Mouse (Mus musculus) liver, embryonic 15.5 days (tissue): ENCODE measurements at regions not wholly inside any gene's neighbourhood (a gene's known extent, or its start where the extent isn't known, plus 50 kb on each side); places are given as distances from the start of the nearest gene placed in this dataset.
"Not testable (repeated sequence)": the region's sequence is repeated elsewhere in the genome, so short reads cannot be mapped to it uniquely, and the experiment has no call there.

Source experiments
- ATAC-seq: fragments of 200-750 bp; cut with Nextera tagmentation; 2 replicates; pipeline ENCODE4 v1.8.0; 2017; ENCODE audit warnings: moderate number of reproducible peaks, mild to moderate bottlenecking, moderate library complexity; ENCODE audit not compliant: insufficient read depth
- H3K27ac ChIP-seq: fragments of 300-500 bp; sonication (generic); replicated peaks from 2 replicates; pipeline ENCODE4 v1.5.1; 2015; ENCODE audit warnings: mild to moderate bottlenecking, inconsistent platforms
- H3K27me3 ChIP-seq: fragments of 300-500 bp; sonication (generic); 2 replicates; pipeline ENCODE4 v1.6.1; 2015; ENCODE audit warnings: mild to moderate bottlenecking, inconsistent platforms
- H3K36me3 ChIP-seq: fragments of 300-500 bp; sonication (generic); replicated peaks from 2 replicates; pipeline ENCODE4 v1.6.1; 2015; ENCODE audit warnings: moderate library complexity, mild to moderate bottlenecking, inconsistent platforms
- H3K4me1 ChIP-seq: fragments of 300-500 bp; sonication (generic); replicated peaks from 2 replicates; pipeline ENCODE4 v1.6.1; 2015; ENCODE audit warnings: inconsistent platforms
- H3K4me2 ChIP-seq: fragments of 300-500 bp; sonication (generic); 2 replicates; pipeline ENCODE4 v1.6.1; 2015; ENCODE audit warnings: moderate library complexity, mild to moderate bottlenecking, inconsistent platforms
- H3K4me3 ChIP-seq: fragments of 300-500 bp; sonication (generic); replicated peaks from 2 replicates; pipeline ENCODE4 v1.5.1; 2015; ENCODE audit warnings: mild to moderate bottlenecking, inconsistent platforms
- H3K9ac ChIP-seq: fragments of 300-500 bp; sonication (generic); 2 replicates; pipeline ENCODE4 v1.6.1; 2015; ENCODE audit warnings: moderate library complexity, mild to moderate bottlenecking, inconsistent platforms
- H3K9me3 ChIP-seq: fragments of 300-500 bp; sonication (generic); replicated peaks from 2 replicates; pipeline ENCODE4 v1.6.1; 2016; ENCODE audit warnings: inconsistent platforms
- WGBS: fragments of 180-500 bp; shearing (Covaris S2); methylation state at CpG from one replicate; pipeline ENCODE4 v1.1.7; 2015; ENCODE audit warnings: mixed read lengths; ENCODE audit not compliant: insufficient replicate concordance; 5-methylcytosine and 5-hydroxymethylcytosine counted together

DNA sequence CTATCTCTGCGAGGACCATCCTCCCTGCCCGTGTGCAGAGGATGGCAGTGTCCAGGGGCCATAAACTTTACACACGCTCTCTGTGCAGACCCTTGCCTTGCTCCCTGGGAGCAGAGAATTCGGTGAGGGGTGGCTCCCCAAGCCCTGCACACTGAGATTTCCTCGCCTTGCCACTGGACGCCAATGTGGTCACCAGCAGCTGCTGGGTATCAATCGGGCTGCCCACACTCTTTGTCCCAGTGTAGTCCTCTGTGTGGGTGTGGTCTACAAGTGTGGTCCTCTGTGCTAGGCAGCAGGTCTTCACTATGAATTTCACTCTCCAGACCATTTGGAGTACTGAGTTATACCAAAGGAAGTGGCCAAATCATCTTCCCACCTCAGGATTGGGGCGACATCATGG is 274.3 kb downstream of the Gadd45g start:
- no peak for ATAC-seq
- 63% methylated on average over 8 of the region's 8 CpGs for WGBS
- H3K27ac ChIP-seq, result no peak overlapping the region
- H3K36me3 ChIP-seq, result no peaks in the 10 kb centered on the region
- no peak overlapping the region for H3K9ac ChIP-seq
- H3K4me1 ChIP-seq, result no peaks in the 10 kb centered on the region
- H3K4me3 ChIP-seq, result no peak overlapping the region
- H3K9me3 ChIP-seq, result no peaks in the 10 kb centered on the region
- no peak overlapping the region for H3K4me2 ChIP-seq
- H3K27me3 ChIP-seq, result no peaks in the 10 kb centered on the region

DNA sequence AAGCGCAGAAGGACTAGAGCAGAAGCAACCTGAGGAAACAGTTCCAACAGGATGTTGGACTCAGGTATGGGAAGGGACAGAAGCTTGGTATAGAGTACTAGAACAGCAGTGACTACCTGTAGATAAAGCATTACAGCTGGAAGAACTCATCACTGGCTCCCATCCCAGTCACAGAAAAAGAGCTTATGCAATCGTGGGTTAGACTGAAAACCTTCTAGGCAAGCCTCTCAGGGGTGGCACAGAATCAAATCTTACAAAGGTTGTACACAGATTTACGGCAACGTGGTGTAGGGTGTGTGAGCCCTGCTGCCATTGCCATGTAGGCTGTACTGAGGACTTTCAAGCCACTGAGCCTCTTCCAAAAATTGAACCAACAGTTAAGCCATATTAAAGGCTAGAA is 278.6 kb downstream of the Gadd45g start:
- 59% methylated on average over 4 of the region's 4 CpGs for WGBS
- no peak for ATAC-seq
- Histone ChIP-seq H3K36me3 (no peaks in the 10 kb centered on the region), H3K9ac (no peak overlapping the region), H3K4me3 (no peak overlapping the region), H3K4me1 (no peaks in the 10 kb centered on the region), H3K27ac (no peak overlapping the region), H3K9me3 (no peaks in the 10 kb centered on the region), H3K27me3 (no peaks in the 10 kb centered on the region), H3K4me2 (no peak overlapping the region)

DNA sequence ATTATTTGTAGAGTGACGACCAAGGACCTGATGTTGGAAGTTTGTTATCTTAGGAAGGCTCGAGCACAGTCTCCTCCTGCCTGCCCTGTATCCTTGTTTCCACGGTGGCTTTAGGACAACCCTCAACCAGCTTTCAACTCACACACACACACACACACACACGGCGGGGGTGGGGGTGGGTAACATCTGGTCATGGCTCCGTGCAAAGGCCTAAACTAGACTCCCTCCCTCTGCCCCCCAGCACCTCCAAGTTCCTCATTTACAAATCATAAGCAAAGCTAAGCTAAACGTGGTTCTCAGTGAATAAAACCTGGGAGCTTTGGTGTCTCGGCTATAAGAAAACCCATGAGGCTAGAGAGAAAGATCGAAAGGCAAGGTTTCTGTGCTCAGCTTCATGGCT is 281.3 kb downstream of the Gadd45g start:
- Histone ChIP-seq H3K9me3 (no peaks in the 10 kb centered on the region), H3K4me1 (no peaks in the 10 kb centered on the region), H3K4me3 (no peak overlapping the region), H3K27me3 (no peaks in the 10 kb centered on the region), H3K36me3 (no peaks in the 10 kb centered on the region), H3K4me2 (no peak overlapping the region), H3K9ac (no peak overlapping the region), H3K27ac (no peak overlapping the region)
- ATAC-seq, result no peak
- 43% methylated on average over 9 of the region's 9 CpGs for WGBS

DNA sequence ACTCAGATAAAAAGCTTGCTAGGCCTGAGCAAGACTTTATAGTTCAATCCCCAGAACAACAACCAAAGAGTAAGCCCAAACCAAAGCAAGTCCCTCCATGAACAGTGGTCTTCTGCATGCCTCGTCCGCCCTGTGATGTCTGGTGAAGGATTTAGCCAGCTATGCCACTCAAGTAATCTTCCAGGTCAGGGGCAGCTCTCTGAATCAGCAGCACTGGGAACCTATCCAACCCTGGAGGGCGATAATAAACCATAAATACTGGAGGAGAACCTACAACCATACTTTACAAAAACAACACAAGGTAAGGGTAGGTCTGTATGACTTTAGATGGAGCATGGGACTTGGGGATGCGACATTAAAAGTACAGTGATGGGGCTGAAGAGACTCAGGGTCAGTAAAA is 283.0 kb downstream of the Gadd45g start:
- no peak overlapping the region for H3K9ac ChIP-seq
- H3K27ac ChIP-seq, result no peak overlapping the region
- no peaks in the 10 kb centered on the region for H3K36me3 ChIP-seq
- no peaks in the 10 kb centered on the region for H3K9me3 ChIP-seq
- H3K4me1 ChIP-seq, result no peaks in the 10 kb centered on the region
- WGBS, result 63% methylated on average over 4 of the region's 4 CpGs
- H3K27me3 ChIP-seq, result no peaks in the 10 kb centered on the region
- H3K4me3 ChIP-seq, result no peak overlapping the region
- no peak for ATAC-seq
- no peak overlapping the region for H3K4me2 ChIP-seq

DNA sequence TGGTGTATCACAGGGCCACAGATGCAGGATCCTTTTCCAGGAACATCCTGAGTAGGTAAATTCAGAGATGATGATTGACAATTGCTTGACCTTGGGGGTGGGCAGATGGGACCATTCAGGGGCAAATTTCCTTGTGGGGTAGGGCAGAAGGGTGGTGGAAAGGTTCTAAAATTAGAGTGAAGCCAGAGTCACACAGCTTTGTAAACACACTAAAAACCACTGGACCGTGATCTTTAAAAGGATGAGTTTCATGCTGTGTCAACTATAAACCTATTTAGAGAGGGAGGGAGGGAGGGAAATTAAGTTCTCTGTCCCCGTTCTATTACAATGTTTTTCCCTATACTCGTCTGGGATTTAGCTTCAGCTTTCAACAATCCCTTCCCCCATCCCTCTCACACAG is 286.7 kb downstream of the Gadd45g start:
- Histone ChIP-seq H3K4me2 (no peak overlapping the region), H3K36me3 (no peaks in the 10 kb centered on the region), H3K27me3 (no peaks in the 10 kb centered on the region), H3K4me1 (no peaks in the 10 kb centered on the region), H3K9me3 (no peaks in the 10 kb centered on the region), H3K9ac (no peak overlapping the region), H3K27ac (no peak overlapping the region), H3K4me3 (no peak overlapping the region)
- 52% methylated on average over 3 of the region's 3 CpGs for WGBS
- ATAC-seq, result no peak

DNA sequence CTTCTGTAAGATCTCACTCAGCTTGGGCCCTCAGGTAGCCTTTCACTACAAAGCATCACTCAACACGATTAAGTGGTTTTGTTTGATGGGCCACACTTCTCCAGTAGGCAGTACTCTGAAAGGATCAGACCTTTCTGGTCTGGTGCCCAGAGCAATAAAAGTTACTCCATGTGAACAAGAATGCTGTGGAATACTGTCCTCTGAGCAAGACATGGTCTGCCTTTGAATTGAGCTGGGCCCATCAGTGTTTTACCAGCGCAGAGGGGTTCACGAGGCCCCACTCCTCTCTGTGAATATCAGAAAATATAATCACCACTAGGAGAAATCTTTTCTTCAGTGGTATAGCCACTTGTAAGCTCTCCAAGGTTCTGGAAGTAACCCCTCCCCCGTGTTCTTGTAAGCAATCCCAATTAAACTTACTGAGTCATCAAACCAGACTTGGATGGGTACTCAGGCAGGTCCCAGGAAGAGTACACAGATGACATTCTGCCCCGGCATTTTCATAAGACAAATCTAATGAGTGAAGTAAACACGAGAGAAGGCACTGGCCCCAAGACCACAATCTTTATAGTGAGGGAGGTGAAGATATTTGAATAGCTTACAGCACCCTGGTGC is 292.0 kb downstream of the Gadd45g start:
- H3K4me2 ChIP-seq, result no peak overlapping the region
- H3K27ac ChIP-seq, result no peak overlapping the region
- no peak overlapping the region for H3K9ac ChIP-seq
- no peaks in the 10 kb centered on the region for H3K4me1 ChIP-seq
- WGBS, result 46% methylated on average over 6 of the region's 6 CpGs
- H3K4me3 ChIP-seq, result no peak overlapping the region
- H3K27me3 ChIP-seq, result no peaks in the 10 kb centered on the region
- no peaks in the 10 kb centered on the region for H3K9me3 ChIP-seq
- H3K36me3 ChIP-seq, result no peaks in the 10 kb centered on the region
- ATAC-seq, result no peak

DNA sequence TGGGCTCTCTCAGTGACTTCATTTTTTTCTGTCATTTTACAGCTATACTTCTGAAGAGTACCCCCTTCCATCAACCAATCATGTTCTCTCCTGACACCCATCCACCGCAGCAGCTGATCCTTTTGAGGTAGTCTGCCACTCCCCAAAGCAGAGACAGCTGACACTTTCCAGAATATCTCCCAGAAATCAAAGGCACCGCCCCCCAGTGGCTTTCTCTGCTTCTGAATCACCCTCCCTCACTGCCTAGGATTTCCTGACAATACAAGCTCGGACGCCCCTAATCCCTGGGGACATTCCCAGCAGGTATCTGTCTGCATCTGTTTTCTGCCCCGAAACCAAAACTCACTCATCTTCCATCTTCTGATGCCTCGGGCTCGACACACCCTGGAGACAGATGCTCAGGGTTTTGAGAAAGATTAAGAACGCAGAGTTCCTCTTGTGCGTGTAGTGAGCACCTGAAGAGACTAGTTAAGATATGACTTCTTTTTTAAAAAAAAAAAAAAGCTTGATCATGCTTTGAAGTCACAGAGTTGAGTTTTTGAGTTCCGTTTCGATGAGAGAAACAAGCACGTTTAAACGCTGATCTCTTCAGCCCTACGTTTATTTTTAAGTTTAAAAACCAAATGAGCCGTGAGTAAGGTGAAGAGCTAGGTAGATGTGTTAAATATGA is 292.8 kb downstream of the Gadd45g start:
- Histone ChIP-seq H3K9me3 (no peaks in the 10 kb centered on the region), H3K4me3 (no peak overlapping the region), H3K27me3 (no peaks in the 10 kb centered on the region), H3K27ac (no peak overlapping the region), H3K36me3 (no peaks in the 10 kb centered on the region), H3K4me2 (no peak overlapping the region), H3K9ac (no peak overlapping the region), H3K4me1 (no peaks in the 10 kb centered on the region)
- ATAC-seq, result no peak
- 46% methylated on average over 15 of the region's 15 CpGs for WGBS

DNA sequence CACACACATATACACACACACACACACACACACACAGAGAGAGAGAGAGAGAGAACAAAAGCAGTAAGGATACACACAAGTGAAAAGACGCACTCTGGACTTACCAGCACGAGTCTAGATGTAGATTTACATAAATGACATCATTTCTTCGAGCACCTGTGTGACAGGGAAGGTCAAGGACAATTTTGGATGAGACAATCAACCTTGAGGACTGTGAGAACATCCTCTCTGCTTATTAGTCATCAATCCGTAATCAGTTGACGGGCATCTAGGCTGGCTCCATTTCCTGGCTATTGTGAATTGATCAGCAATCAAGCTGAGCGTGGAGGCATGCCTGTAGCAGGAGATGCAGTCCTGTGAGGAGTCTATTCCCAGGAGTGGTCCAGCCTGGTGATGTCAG is 293.7 kb downstream of the Gadd45g start:
- Histone ChIP-seq H3K4me3 (no peak overlapping the region), H3K4me1 (no peaks in the 10 kb centered on the region), H3K27ac (no peak overlapping the region), H3K9ac (no peak overlapping the region), H3K27me3 (no peaks in the 10 kb centered on the region), H3K9me3 (no peaks in the 10 kb centered on the region), H3K36me3 (no peaks in the 10 kb centered on the region), H3K4me2 (no peak overlapping the region)
- no peak for ATAC-seq
- WGBS, result 55% methylated on average over 6 of the region's 6 CpGs

DNA sequence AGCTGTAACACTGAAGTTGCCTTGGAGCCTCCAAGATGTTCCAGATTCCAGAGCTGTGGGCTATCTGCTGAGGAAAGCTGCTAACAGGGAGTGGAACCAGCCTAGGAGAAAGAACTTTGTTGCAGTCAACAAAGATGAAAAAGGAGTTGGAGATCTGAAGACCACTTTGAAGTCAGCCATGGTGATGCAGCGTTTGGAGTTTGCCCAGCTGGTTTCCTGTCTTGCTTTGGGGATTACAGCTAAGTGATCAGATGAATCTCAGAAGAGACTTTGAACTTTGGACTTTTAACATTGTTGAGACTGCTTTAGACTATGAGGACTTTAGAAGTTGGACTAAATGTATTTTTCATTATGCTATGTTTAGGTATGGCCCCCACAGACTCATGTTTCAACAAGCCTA is 297.6 kb downstream of the Gadd45g start:
- H3K4me3 ChIP-seq, H3K9ac ChIP-seq, H3K9me3 ChIP-seq, ATAC-seq, H3K4me1 ChIP-seq, H3K4me2 ChIP-seq, H3K36me3 ChIP-seq, H3K27ac ChIP-seq, H3K27me3 ChIP-seq: not testable (repeated sequence)
- 26% methylated on average over 1 of the region's 1 CpGs for WGBS

DNA sequence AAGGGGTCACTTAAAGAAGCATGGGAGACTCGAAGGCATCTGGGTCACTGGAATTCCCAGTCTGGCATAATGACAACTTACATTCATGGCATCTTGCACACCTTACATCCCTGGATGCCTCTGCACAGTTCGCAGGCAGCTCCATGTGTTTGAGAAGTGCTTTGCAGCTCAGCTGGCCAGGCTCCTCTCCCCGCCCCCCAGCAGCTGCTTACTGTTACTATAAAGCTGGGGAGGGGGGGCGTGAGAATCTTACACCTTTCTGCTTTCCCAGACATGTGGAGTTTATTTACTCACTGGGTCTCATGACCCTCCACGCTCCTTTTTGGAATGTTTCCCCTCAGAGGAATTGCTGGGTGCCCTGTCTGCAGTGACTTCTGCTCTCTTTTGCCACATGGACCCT is 299.4 kb downstream of the Gadd45g start:
- H3K27me3 ChIP-seq, result no peaks in the 10 kb centered on the region
- H3K4me2 ChIP-seq, result no peak overlapping the region
- H3K36me3 ChIP-seq, result no peaks in the 10 kb centered on the region
- no peak for ATAC-seq
- no peaks in the 10 kb centered on the region for H3K4me1 ChIP-seq
- no peaks in the 10 kb centered on the region for H3K9me3 ChIP-seq
- WGBS, result 55% methylated on average over 5 of the region's 5 CpGs
- H3K4me3 ChIP-seq, result no peak overlapping the region
- no peak overlapping the region for H3K9ac ChIP-seq
- H3K27ac ChIP-seq, result no peak overlapping the region

DNA sequence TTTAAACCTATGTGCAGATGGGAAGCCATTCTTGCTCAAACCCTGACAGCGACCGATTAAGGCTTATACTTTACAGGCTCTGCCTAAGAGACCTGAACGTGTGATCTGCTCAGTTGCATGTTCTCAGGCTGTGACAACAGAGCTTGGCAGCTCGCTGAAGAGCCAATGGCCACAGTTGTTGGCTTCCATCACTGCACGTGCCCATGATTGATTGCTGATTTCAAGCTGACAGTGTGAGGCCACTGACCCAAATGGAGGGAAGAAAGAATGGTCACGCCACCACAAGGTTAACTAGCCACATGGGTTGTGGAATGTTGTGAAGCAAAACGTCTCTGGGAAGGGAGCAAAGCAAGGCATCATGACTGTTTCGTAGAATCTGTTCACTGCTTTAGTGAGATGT is 303.8 kb downstream of the Gadd45g start:
- Histone ChIP-seq H3K4me1 (peaks cover 9% of the 10 kb centered on the region), H3K27me3 (no peaks in the 10 kb centered on the region), H3K4me2 (no peak overlapping the region), H3K9ac (no peak overlapping the region), H3K36me3 (no peaks in the 10 kb centered on the region), H3K4me3 (no peak overlapping the region), H3K27ac (no peak overlapping the region), H3K9me3 (no peaks in the 10 kb centered on the region)
- no peak for ATAC-seq
- 64% methylated on average over 8 of the region's 8 CpGs for WGBS

DNA sequence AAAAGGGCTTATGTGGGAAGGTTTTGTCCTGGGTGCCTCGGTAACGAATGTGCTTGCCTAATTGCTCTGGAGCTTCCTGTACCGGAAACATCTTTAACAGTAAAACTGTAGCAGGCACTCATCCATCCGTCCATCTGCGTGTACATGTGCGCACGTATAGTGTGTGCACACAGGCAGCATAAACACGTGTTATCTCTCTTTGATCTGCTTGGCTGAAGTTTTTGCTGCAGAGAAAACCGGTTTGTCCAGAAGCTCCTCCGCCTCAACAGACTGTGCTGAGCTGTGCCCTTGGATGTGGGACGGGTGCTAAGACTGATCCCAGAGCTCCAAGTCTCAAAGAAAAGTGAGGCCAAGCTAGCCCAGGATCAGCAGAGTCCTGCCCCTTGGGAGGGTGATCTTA is 305.3 kb downstream of the Gadd45g start:
- WGBS, result 49% methylated on average over 11 of the region's 11 CpGs
- no peaks in the 10 kb centered on the region for H3K36me3 ChIP-seq
- ATAC-seq, result no peak
- H3K4me2 ChIP-seq, result no peak overlapping the region
- H3K27ac ChIP-seq, result no peak overlapping the region
- peaks cover 15% of the 10 kb centered on the region for H3K4me1 ChIP-seq
- H3K9me3 ChIP-seq, result no peaks in the 10 kb centered on the region
- no peaks in the 10 kb centered on the region for H3K27me3 ChIP-seq
- no peak overlapping the region for H3K9ac ChIP-seq
- no peak overlapping the region for H3K4me3 ChIP-seq
